Mouse (Mus musculus) myocyte (in vitro differentiated cells): ENCODE measurements around the gene Rarres2.

Experiments used
- MYOD1 ChIP-seq, 3 experiments: IDR thresholded peaks; one replicate each; pipeline ENCODE4 v1.6.1; 2011; ENCODE audit warnings: control low read depth in 2 of 3, low read depth in 2 of 3, mild to moderate bottlenecking in 2 of 3, moderate library complexity in 1 of 3; ENCODE audit not compliant: insufficient read length in 2 of 3, control insufficient read depth in 1 of 3
- POLR2A ChIP-seq: IDR thresholded peaks from one replicate; pipeline ENCODE4 v1.6.1; 2011; ENCODE audit warnings: low read depth, mild to moderate bottlenecking, control low read depth, moderate library complexity; ENCODE audit not compliant: insufficient read length
- TCF12 ChIP-seq: IDR thresholded peaks from one replicate; pipeline ENCODE4 v1.6.1; 2011; ENCODE audit warnings: mild to moderate bottlenecking, control low read depth; ENCODE audit not compliant: poor library complexity, insufficient read depth, severe bottlenecking
- USF1 ChIP-seq: IDR thresholded peaks from one replicate; pipeline ENCODE4 v1.6.1; 2011; ENCODE audit warnings: low read depth, mild to moderate bottlenecking, control low read depth, moderate library complexity

GRCm38 (mm10) chr6:48536091-48536490, 36.5 kb downstream of the Rarres2 start:
- TF ChIP-seq POLR2A: no peak
- no peak for TF ChIP-seq TCF12
- TF ChIP-seq MYOD1 (IDR thresholded peaks at IDR 0.05; ENCODE audit: control insufficient read depth in 1 of 3, insufficient read length in 2 of 3, low read depth in 2 of 3): no peak
- TF ChIP-seq USF1: no peak
